Mouse (Mus musculus) lung, postnatal 0 days (tissue): ENCODE measurements around the gene Pctp.

Experiments
- CTCF ChIP-seq: IDR thresholded peaks from 2 replicates; pipeline ENCODE4 v1.5.1; 2016; ENCODE audit warnings: antibody characterized with exemption, mild to moderate bottlenecking
- EP300 ChIP-seq: IDR thresholded peaks from 2 replicates; pipeline ENCODE4 v1.6.1; 2016; ENCODE audit warnings: antibody characterized with exemption, mild to moderate bottlenecking, control low read depth

DNA sequence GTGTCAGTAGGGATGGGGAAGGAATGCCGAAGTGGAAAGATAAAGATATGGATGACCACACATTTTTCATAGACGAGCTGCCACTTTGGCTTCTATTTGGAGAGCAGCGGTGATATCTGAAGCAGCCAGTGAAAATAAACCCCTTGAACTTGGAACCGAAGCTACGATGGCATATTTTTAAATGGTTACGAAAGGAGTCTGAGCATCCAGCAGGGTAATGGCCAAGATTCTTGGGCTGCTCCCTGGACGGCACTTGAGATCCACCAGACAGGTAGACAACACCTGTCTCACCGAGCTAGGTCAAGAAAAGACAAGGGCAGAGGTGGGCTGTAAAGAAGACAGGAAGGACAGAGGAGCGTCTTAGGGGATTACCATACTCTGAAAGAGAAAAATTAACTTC lies 44.6 kb upstream of the Pctp start:
- TF ChIP-seq EP300 (no peak), CTCF (no peak)
